18 mouse cellular contexts compared by ENCODE assay signal in the genomic region with DNA sequence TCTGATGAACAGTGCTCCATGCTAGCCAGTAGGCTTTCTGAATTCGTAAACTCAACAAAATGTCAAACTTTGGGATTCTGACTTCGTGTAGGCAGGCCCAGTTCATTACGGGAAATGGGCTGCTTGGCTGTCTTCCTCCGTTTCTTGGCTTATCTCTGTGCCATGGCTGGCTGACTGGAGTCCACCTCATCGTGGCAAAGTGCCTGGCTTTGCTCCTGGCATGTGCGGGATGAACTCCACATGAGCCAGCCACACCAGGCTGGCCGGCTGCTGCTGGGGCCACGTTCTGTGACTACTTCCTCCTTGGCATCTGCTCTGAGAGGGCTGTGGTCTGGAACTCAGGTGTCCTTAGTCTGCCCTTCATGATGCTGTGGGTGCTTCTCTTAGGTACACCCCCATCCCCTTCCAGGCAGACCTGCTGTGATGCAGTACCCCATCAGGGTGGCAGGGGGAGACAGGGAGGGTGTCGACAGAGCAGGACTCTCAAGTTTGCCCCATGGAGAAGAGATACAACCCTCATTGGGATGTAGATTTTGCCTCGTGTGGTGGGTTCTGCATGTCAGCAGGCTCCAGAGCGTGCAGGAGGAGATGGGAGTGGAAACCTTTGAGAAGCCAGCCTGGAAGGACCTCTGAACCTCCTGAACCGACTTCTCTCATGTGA.
A peak's percentile ranks its signal among the peaks of the same experiment; 100 is the strongest.
DNase-seq lines count a peak whose midpoint lies in the region; ATAC-seq and TF ChIP-seq lines count a peak whose summit lies in the region.
"Had no signal": no experiment of that assay in that cellular context is flagged by ENCODE, and none has a peak within 500 bp of the region (broad histone marks: within the 10 kb centered on the region; RNA-seq: fewer than 3 reads in every experiment).

No protein-coding gene starts in this region.

- H3K27ac ChIP-seq in heart, adult 2 months = no peak overlapping the region
- H3K27ac ChIP-seq in heart, embryonic 10.5 days = no peak overlapping the region
- no peak overlapping the region for H3K27ac ChIP-seq in midbrain, embryonic 13.5 days
- H3K27ac ChIP-seq in midbrain, embryonic 10.5 days (replicated peaks) = no peak overlapping the region
- H3K27ac ChIP-seq: embryonic facial prominence, embryonic 15.5 days; hindbrain, embryonic 10.5 days; midbrain, embryonic 15.5 days; neural tube, embryonic 13.5 days had no signal

- no peak for DNase-seq in heart, adult 2 months
- no peak for DNase-seq in heart, embryonic 10.5 days (ENCODE audit: low spot score)
- no peak for DNase-seq in midbrain, embryonic 10.5 days (ENCODE audit: low spot score)
- no peak for DNase-seq in brain, embryonic 14.5 days (ENCODE audit: low read depth)
- peak; percentile 31 to 37 for DNase-seq in cerebellum, postnatal 36 days
- no peak for DNase-seq in ovary, postnatal 14 days (ENCODE audit: low spot score)
- DNase-seq in lung, postnatal 10 days = no peak
- DNase-seq: kidney, adult 11 months; liver; spleen, adult 18-20 months had no signal

- no peaks in the 10 kb centered on the region for H3K79me2 ChIP-seq in heart, adult 2 months (replicated peaks; ENCODE audit: control insufficient read depth, insufficient read depth, low read length)

- no peak overlapping the region for H3K4me3 ChIP-seq in heart, adult 2 months
- no peak overlapping the region for H3K4me3 ChIP-seq in heart, embryonic 10.5 days
- H3K4me3 ChIP-seq in midbrain, embryonic 13.5 days (replicated peaks) = no peak overlapping the region
- H3K4me3 ChIP-seq in midbrain, embryonic 10.5 days = no peak overlapping the region
- H3K4me3 ChIP-seq: embryonic facial prominence, embryonic 15.5 days; hindbrain, embryonic 10.5 days; midbrain, embryonic 15.5 days; neural tube, embryonic 13.5 days had no signal

- TF ChIP-seq EP300 in heart, adult 2 months (IDR thresholded peaks at IDR 0.05; ENCODE audit: insufficient read depth, low read depth, low read length) = no peak

- TF ChIP-seq CTCF in heart, adult 2 months (IDR thresholded peaks at IDR 0.05) = 0 out of 2 replicates have a peak, but pooled peaks have one; percentile 3
- peak; percentile 36; the same call in 1 of the 2 replicates for TF ChIP-seq CTCF in brain, embryonic 14.5 days (IDR thresholded peaks at IDR 0.05; ENCODE audit: borderline replicate concordance, extremely low read depth, insufficient read depth, insufficient read length)

- H3K9ac ChIP-seq in heart, adult 2 months (ENCODE audit: low read depth, low read length) = no peak overlapping the region
- H3K9ac ChIP-seq in midbrain, embryonic 13.5 days (replicated peaks) = no peak overlapping the region
- H3K9ac ChIP-seq: embryonic facial prominence, embryonic 15.5 days; midbrain, embryonic 15.5 days; neural tube, embryonic 13.5 days had no signal

- no peaks in the 10 kb centered on the region for H3K4me1 ChIP-seq in heart, adult 2 months (ENCODE audit: control insufficient read depth, insufficient read depth, low read length)
- H3K4me1 ChIP-seq in heart, embryonic 10.5 days = no peaks in the 10 kb centered on the region
- H3K4me1 ChIP-seq in midbrain, embryonic 13.5 days (replicated peaks) = peaks cover 14% of the 10 kb centered on the region
- peaks cover 18% of the 10 kb centered on the region for H3K4me1 ChIP-seq in midbrain, embryonic 10.5 days

- H3K27me3 ChIP-seq in heart, adult 2 months (ENCODE audit: control insufficient read depth, insufficient read depth, low read length) = no peaks in the 10 kb centered on the region
- H3K27me3 ChIP-seq in heart, embryonic 10.5 days (ENCODE audit: insufficient read depth, poor library complexity, severe bottlenecking) = peaks cover 4% of the 10 kb centered on the region; the same call in 1 of the 2 replicates
- H3K27me3 ChIP-seq in midbrain, embryonic 13.5 days = no peaks in the 10 kb centered on the region
- no peaks in the 10 kb centered on the region for H3K27me3 ChIP-seq in midbrain, embryonic 10.5 days (ENCODE audit: low read depth, poor library complexity, severe bottlenecking)
- H3K27me3 ChIP-seq: midbrain, embryonic 15.5 days; neural tube, embryonic 13.5 days had no signal

- 72% methylated on average over 12 of the region's 12 CpGs for WGBS in heart, adult 2 months
- WGBS in heart, embryonic 10.5 days = 74% methylated on average over 12 of the region's 12 CpGs
- 85% methylated on average over 12 of the region's 12 CpGs for WGBS in midbrain, embryonic 13.5 days
- 81% methylated on average over 12 of the region's 12 CpGs for WGBS in midbrain, embryonic 10.5 days

- no peaks in the 10 kb centered on the region for H3K36me3 ChIP-seq in heart, adult 2 months (ENCODE audit: control insufficient read depth, insufficient read depth, low read length)
- no peaks in the 10 kb centered on the region for H3K36me3 ChIP-seq in heart, embryonic 10.5 days
- H3K36me3 ChIP-seq in midbrain, embryonic 13.5 days = no peaks in the 10 kb centered on the region
- no peaks in the 10 kb centered on the region for H3K36me3 ChIP-seq in midbrain, embryonic 10.5 days
- H3K36me3 ChIP-seq: embryonic facial prominence, embryonic 15.5 days; hindbrain, embryonic 10.5 days; midbrain, embryonic 15.5 days; neural tube, embryonic 13.5 days had no signal

- intact Hi-C loops in heart, adult 2 months (cut with DNase I) = no loop called here

- TF ChIP-seq POLR2A in heart, adult 2 months (IDR thresholded peaks at IDR 0.05; ENCODE audit: insufficient read depth, low read depth, low read length) = no peak
- no peak for TF ChIP-seq POLR2A in brain, embryonic 14.5 days (IDR thresholded peaks at IDR 0.05; ENCODE audit: borderline replicate concordance, extremely low read depth, insufficient read depth, insufficient read length, poor library complexity, severe bottlenecking)

- 0 out of 2 replicates have a peak, but pooled peaks have one; percentile 24 for ATAC-seq in midbrain, embryonic 13.5 days
- ATAC-seq: activated CD4-positive, CD25-positive, alpha-beta regulatory T cell, adult 4 months; forebrain, embryonic 14.5 days; midbrain, embryonic 15.5 days had no signal

- no peaks in the 10 kb centered on the region for H3K9me3 ChIP-seq in heart, embryonic 10.5 days
- H3K9me3 ChIP-seq in midbrain, embryonic 13.5 days = no peaks in the 10 kb centered on the region
- no peaks in the 10 kb centered on the region for H3K9me3 ChIP-seq in midbrain, embryonic 10.5 days (replicated peaks)
- H3K9me3 ChIP-seq: embryonic facial prominence, embryonic 15.5 days; hindbrain, embryonic 10.5 days; midbrain, embryonic 15.5 days; neural tube, embryonic 13.5 days had no signal

- H3K4me2 ChIP-seq in midbrain, embryonic 13.5 days (replicated peaks) = no peak overlapping the region
- H3K4me2 ChIP-seq: embryonic facial prominence, embryonic 15.5 days; heart, embryonic 11.5 days; midbrain, embryonic 15.5 days; neural tube, embryonic 13.5 days had no signal

Comparison
In these comparisons a context has a peak if more than half of its experiments do, and no peak if none do; other contexts are left out.
1. DNase-seq: peak in cerebellum, postnatal 36 days (2 of 2); none in heart, adult 2 months (0 of 2), heart, embryonic 10.5 days (single experiment), midbrain, embryonic 10.5 days (single experiment), brain, embryonic 14.5 days (single experiment), ovary, postnatal 14 days (single experiment) and lung, postnatal 10 days (single experiment).